Mouse (Mus musculus): ENCODE results near the gene Osgepl1. TPM values are rescaled to one million over a fixed set of nuclear protein-coding genes. Genes with fewer than 3 reads are reported as not detected.
"Not testable (repeated sequence)": the region's sequence is repeated elsewhere in the genome, so short reads cannot be mapped to it uniquely, and the experiment has no call there.

Gene Osgepl1
- polyA plus RNA-seq, 1 experiment from 2014 or later: 21.5 TPM

DNA sequence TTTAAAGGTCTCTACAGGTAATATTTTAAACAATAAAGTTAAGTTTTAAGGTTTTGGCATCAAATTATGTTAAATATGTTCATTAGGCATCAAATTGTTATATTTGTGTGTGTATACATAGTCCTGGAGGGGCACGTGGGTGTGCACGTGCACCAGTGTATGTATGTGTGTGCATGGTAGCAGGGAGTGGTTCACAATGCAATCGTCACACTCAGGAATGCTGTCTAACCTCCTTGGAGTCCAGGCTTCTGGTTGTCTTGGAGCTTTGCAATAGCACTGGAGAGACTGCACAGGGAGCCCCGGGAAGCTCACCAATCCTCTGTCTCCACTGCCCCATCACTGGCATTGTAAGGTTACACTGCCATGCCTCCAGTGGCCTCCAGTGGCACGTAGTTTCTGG is 9.8 kb downstream of the Osgepl1 start:
- H3K36me3 ChIP-seq (ENCODE audit: control insufficient read depth, insufficient read depth, low read length): peaks cover 4% of the 10 kb centered on the region; the same call in 1 of the 2 replicates
- no peak overlapping the region for H3K27ac ChIP-seq (ENCODE audit: low read length)
- no peak overlapping the region for H3K4me3 ChIP-seq (replicated peaks; ENCODE audit: low read length)
- H3K9me3 ChIP-seq (replicated peaks; ENCODE audit: control insufficient read depth, low read length): no peaks in the 10 kb centered on the region
- no peak overlapping the region for H3K4me2 ChIP-seq (ENCODE audit: low read depth, low read length)
- H3K4me1 ChIP-seq (ENCODE audit: control insufficient read depth, insufficient read depth, low read length): no peaks in the 10 kb centered on the region
- WGBS: 84% methylated on average over 5 of the region's 5 CpGs
- H3K9ac ChIP-seq (ENCODE audit: low read length): no peak overlapping the region
- H3K27me3 ChIP-seq (ENCODE audit: control insufficient read depth, insufficient read depth, low read length): no peaks in the 10 kb centered on the region
- ATAC-seq (ENCODE audit: insufficient read depth, low FRiP score): no peak

DNA sequence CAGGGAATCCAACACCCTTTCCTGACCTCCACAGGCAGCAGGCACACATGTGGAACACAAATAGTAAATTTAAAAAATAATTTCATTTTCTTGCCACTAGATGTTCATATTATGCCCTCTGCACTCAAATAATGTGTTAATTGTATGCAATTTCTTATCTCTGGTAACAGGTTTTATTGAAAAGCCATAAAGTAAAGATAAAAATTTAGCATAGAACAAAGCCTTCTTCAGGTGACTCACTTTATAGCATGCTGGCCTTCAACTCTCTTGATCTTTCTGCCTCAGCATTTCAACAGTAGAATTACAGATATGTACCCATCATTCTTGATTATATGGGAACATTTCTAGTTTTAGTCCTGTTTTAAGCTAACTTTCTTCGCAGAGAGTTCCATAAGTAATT is 10.9 kb downstream of the Osgepl1 start:
- WGBS: 93% methylated on average over 1 of the region's 1 CpGs
- H3K9me3 ChIP-seq (replicated peaks; ENCODE audit: control insufficient read depth, low read length): no peaks in the 10 kb centered on the region
- no peak overlapping the region for H3K9ac ChIP-seq (ENCODE audit: low read length)
- no peak for ATAC-seq (ENCODE audit: insufficient read depth, low FRiP score)
- H3K4me2 ChIP-seq (ENCODE audit: low read depth, low read length): no peak overlapping the region
- peaks cover 4% of the 10 kb centered on the region; the same call in 1 of the 2 replicates for H3K36me3 ChIP-seq (ENCODE audit: control insufficient read depth, insufficient read depth, low read length)
- no peak overlapping the region for H3K27ac ChIP-seq (ENCODE audit: low read length)
- no peaks in the 10 kb centered on the region for H3K4me1 ChIP-seq (ENCODE audit: control insufficient read depth, insufficient read depth, low read length)
- no peaks in the 10 kb centered on the region for H3K27me3 ChIP-seq (ENCODE audit: control insufficient read depth, insufficient read depth, low read length)
- H3K4me3 ChIP-seq (replicated peaks; ENCODE audit: low read length): no peak overlapping the region

DNA sequence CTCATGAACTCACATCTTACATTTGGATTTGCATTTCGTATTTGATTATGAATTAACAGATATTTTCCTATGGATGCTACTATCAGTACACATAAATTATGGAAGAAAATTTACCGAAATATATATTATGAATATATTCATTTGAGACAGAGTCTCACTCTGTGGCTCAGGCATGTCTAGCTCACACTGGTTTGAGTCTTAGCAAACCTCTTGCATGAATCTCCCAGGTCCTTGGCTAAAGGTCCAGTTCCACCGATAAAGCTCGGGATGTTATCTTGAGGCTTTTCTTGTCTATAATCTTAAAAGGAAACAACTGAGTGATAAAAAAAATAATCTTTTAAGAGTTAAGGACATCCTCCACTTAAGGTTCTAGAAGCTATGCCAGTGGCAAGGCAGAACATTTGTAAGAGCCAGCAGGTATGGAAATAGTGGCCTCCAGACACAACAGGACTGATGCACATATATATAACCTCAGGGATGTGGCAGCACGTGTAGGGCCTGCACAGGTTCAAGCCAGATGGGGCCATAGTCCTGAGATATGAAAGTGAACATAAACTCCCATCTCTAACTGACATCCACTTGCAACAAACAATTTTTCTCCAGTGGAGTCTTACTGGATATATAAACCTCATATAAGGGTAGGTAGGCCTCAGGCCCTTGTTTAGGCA is 11.5 kb downstream of the Osgepl1 start:
- Histone ChIP-seq H3K9me3 (replicated peaks; ENCODE audit: control insufficient read depth, low read length) (no peaks in the 10 kb centered on the region), H3K4me3 (replicated peaks; ENCODE audit: low read length) (no peak overlapping the region), H3K4me1 (ENCODE audit: control insufficient read depth, insufficient read depth, low read length) (no peaks in the 10 kb centered on the region), H3K36me3 (ENCODE audit: control insufficient read depth, insufficient read depth, low read length) (peaks cover 4% of the 10 kb centered on the region; the same call in 1 of the 2 replicates), H3K27ac (ENCODE audit: low read length) (no peak overlapping the region), H3K4me2 (ENCODE audit: low read depth, low read length) (no peak overlapping the region), H3K9ac (ENCODE audit: low read length) (no peak overlapping the region), H3K27me3 (ENCODE audit: control insufficient read depth, insufficient read depth, low read length) (no peaks in the 10 kb centered on the region)
- whole genome bisulfite sequencing: 85% methylated on average over 5 of the region's 5 CpGs
- no peak for ATAC-seq (ENCODE audit: insufficient read depth, low FRiP score)

DNA sequence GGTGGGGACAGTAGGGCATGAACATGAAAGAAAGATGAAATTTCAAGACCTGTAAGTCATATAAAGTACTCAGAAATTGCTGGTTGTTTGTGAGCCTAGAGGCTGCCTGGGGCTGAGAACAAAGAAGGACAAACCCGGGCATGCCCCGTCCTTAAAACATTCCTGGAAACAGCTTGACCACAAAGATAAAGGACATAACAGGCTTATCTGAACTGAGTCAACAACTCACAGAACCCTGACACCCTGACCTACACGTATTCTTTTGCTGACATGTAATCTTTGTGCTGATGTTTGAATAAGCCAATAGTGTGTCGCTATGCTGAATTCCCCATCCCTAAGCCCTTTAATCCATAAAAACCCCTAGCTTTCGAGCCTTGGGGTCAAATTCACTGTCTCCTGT is 20.1 kb downstream of the Osgepl1 start:
- not testable (repeated sequence) for H3K36me3 ChIP-seq (ENCODE audit: control insufficient read depth, insufficient read depth, low read length)
- WGBS: 59% methylated on average over 5 of the region's 5 CpGs

DNA sequence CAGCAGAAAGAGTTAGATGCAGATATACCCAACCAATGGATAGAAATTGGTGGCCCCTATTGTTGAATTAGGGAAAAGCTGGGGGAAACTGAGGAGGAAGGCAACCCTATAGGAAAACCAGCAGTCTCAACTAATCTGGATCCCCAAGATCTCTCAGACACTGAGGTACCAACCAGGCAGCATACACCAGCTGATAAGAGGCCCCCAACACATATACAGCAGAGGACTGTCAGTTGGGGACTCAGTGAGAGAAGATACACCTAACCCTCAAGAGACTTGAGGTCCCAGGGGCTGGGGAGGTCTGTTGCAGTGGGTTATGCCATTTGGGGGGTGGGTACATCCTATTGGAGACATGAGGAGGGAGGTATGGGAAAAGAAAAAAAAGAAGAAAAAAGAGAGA is 22.0 kb downstream of the Osgepl1 start:
- no peak for ATAC-seq (ENCODE audit: insufficient read depth, low FRiP score)
- no peaks in the 10 kb centered on the region for H3K27me3 ChIP-seq (ENCODE audit: control insufficient read depth, insufficient read depth, low read length)
- H3K9me3 ChIP-seq (replicated peaks; ENCODE audit: control insufficient read depth, low read length): no peaks in the 10 kb centered on the region; the same call in 1 of the 2 replicates
- H3K4me3 ChIP-seq (replicated peaks; ENCODE audit: low read length): no peak overlapping the region
- H3K27ac ChIP-seq (ENCODE audit: low read length): no peak overlapping the region
- no peaks in the 10 kb centered on the region for H3K4me1 ChIP-seq (ENCODE audit: control insufficient read depth, insufficient read depth, low read length)
- H3K4me2 ChIP-seq (ENCODE audit: low read depth, low read length): no peak overlapping the region
- H3K36me3 ChIP-seq (ENCODE audit: control insufficient read depth, insufficient read depth, low read length): no peaks in the 10 kb centered on the region
- no peak overlapping the region for H3K9ac ChIP-seq (ENCODE audit: low read length)

More for the DNA sequence above, 20.1 kb downstream of the Osgepl1 start:
- not testable (repeated sequence) for H3K27ac ChIP-seq (ENCODE audit: low read length); H3K27me3 ChIP-seq (ENCODE audit: control insufficient read depth, insufficient read depth, low read length); H3K9ac ChIP-seq (ENCODE audit: low read length); H3K4me1 ChIP-seq (ENCODE audit: control insufficient read depth, insufficient read depth, low read length); H3K4me3 ChIP-seq (replicated peaks; ENCODE audit: low read length); H3K4me2 ChIP-seq (ENCODE audit: low read depth, low read length); ATAC-seq (ENCODE audit: insufficient read depth, low FRiP score); H3K9me3 ChIP-seq (replicated peaks; ENCODE audit: control insufficient read depth, low read length)

DNA sequence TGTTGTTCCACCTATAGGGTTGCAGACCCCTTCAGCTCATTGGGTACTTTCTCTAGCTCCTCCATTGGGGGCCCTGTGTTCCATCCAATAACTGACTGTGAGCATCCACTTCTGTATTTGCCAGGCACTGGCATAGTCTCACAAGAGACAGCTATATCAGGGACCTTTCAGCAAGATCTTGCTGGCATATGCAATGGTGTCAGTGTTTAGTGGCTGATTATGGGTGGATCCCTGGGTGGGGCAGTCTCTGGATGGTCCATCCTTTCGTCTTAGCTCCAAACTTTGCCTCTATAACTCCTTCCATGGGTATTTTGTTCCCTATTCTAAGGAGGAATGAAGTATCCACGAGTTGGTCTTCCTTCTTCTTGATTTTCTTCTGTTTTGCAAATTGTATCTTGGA is 24.0 kb downstream of the Osgepl1 start:
- not testable (repeated sequence) for H3K27me3 ChIP-seq (ENCODE audit: control insufficient read depth, insufficient read depth, low read length)

DNA sequence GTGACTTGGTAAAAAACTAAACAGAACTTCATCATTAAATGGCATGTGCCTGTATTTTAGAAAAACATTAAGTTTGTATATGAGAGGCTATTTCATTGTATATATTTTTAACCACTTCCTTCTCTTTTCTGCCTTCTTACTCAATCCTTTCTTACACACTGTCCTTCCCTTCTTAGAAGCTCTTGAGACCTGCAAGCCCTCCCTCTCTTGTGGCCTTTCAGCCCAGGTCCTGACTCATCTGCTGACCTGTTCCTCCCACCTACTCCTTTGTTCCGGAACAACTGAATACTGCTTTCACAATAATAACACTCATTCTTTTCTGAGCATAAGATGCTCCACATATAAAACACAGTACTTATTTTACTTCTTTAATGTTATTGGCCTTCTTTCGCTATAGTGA is 27.6 kb downstream of the Osgepl1 start:
- Histone ChIP-seq H3K9me3 (replicated peaks; ENCODE audit: control insufficient read depth, low read length) (peaks cover 8% of the 10 kb centered on the region), H3K9ac (ENCODE audit: low read length) (no peak overlapping the region), H3K4me1 (ENCODE audit: control insufficient read depth, insufficient read depth, low read length) (no peaks in the 10 kb centered on the region), H3K27ac (ENCODE audit: low read length) (no peak overlapping the region), H3K36me3 (ENCODE audit: control insufficient read depth, insufficient read depth, low read length) (peaks cover 28% of the 10 kb centered on the region), H3K4me2 (ENCODE audit: low read depth, low read length) (no peak overlapping the region), H3K27me3 (ENCODE audit: control insufficient read depth, insufficient read depth, low read length) (no peaks in the 10 kb centered on the region), H3K4me3 (replicated peaks; ENCODE audit: low read length) (no peak overlapping the region)
- ATAC-seq (ENCODE audit: insufficient read depth, low FRiP score): no peak
- 96% methylated on average over 2 of the region's 2 CpGs for WGBS

More for the DNA sequence above, 24.0 kb downstream of the Osgepl1 start:
- not testable (repeated sequence) for H3K4me1 ChIP-seq (ENCODE audit: control insufficient read depth, insufficient read depth, low read length); H3K4me2 ChIP-seq (ENCODE audit: low read depth, low read length); H3K4me3 ChIP-seq (replicated peaks; ENCODE audit: low read length); H3K36me3 ChIP-seq (ENCODE audit: control insufficient read depth, insufficient read depth, low read length); ATAC-seq (ENCODE audit: insufficient read depth, low FRiP score); H3K9ac ChIP-seq (ENCODE audit: low read length); H3K27ac ChIP-seq (ENCODE audit: low read length); H3K9me3 ChIP-seq (replicated peaks; ENCODE audit: control insufficient read depth, low read length)
- 65% methylated on average over 2 of the region's 2 CpGs for WGBS

DNA sequence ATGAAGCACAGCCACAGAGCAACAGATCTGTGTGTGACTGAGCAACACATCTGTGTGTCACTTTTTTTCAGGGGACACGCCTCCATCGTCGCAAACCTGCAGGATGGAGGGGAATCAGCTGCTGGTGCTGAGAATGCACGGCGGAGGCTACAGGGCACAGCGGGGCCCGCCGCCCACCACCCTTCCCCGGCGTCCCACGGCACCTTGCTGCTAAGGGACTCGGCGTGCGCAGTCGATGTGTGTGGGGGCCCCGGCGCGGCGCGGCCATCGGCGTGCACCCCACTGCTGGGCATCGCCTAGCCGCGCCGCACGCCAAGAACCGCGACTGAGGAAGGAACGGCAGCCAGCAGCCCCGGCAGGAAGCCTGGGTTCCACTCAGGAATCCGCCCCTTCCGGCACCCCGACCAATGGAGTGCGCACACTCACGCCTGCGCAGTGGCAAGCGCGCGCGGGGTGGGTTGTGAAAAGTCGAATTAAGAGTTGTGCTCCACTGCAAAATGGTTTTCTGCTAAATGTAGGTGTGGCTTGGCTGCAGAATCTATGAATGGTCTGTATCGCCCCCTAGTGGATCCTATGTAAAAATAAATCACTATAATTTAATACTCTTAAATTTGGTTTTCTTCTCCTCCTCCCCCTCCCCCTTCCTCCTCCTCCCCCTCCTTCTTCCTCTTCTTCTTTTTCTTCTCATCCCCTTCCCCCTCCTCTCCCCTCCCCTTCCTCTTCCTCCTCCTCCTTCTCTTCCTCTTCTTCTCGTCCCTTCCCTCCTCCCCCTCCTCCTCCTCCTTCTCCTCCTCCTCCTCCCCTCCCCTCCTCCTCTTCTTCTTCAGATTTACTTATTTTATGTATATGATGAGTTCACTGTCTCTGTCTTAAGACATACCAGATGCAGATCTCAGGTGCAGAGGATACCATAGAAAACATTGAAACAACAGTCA is 39.2 kb downstream of the Osgepl1 start, which contains the start of the genes Asdurf, Gm28551 and Asnsd1:
Asdurf (minus strand) TSS at position 293 of the 935 bp plus-strand sequence.
Gm28551 (minus strand) TSS at position 341 of the 935 bp plus-strand sequence.
Asnsd1 (minus strand) TSS at position 426 of the 935 bp plus-strand sequence.
- 0% methylated on average over 42 of the region's 44 CpGs for WGBS
- H3K9ac ChIP-seq (ENCODE audit: low read length): peak within 1 kb of the TSS; percentile 97
- H3K4me3 ChIP-seq (replicated peaks; ENCODE audit: low read length): peak within 1 kb of the TSS; percentile 92
- H3K4me2 ChIP-seq (ENCODE audit: low read depth, low read length): peak within 1 kb of the TSS; percentile 58
- ATAC-seq (ENCODE audit: insufficient read depth, low FRiP score): peak; percentile 100
- H3K27me3 ChIP-seq (ENCODE audit: control insufficient read depth, insufficient read depth, low read length): no peaks in the 10 kb centered on the region
- H3K36me3 ChIP-seq (ENCODE audit: control insufficient read depth, insufficient read depth, low read length): peaks cover 14% of the 10 kb centered on the region
- no peaks in the 10 kb centered on the region for H3K9me3 ChIP-seq (replicated peaks; ENCODE audit: control insufficient read depth, low read length)
- peaks cover 5% of the 10 kb centered on the region; the same call in 1 of the 2 replicates for H3K4me1 ChIP-seq (ENCODE audit: control insufficient read depth, insufficient read depth, low read length)
- peak within 1 kb of the TSS; percentile 86 for H3K27ac ChIP-seq (ENCODE audit: low read length)

DNA sequence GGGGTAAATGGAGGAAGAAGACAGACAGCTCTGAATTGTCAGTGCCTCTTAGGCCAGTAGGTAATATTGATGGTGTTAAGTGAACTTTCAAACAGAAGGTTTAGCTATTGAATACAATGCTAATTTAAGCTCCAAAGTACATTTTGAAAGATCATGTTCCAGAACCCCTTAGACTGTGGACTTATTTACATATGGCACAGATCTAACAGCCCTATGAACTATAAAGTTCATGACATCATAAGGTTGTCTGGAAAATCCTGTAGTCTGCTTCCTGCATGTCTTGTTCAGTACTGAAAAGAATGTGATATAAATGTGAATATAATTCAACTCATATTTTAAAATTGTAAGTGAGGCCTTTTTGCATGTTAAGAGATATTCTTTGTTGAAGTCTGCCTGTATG is 45.6 kb downstream of the Osgepl1 start:
- no peak for ATAC-seq (ENCODE audit: insufficient read depth, low FRiP score)
- Histone ChIP-seq H3K9me3 (replicated peaks; ENCODE audit: control insufficient read depth, low read length) (no peaks in the 10 kb centered on the region), H3K27ac (ENCODE audit: low read length) (no peak overlapping the region), H3K9ac (ENCODE audit: low read length) (no peak overlapping the region), H3K4me1 (ENCODE audit: control insufficient read depth, insufficient read depth, low read length) (no peaks in the 10 kb centered on the region), H3K36me3 (ENCODE audit: control insufficient read depth, insufficient read depth, low read length) (no peaks in the 10 kb centered on the region), H3K4me2 (ENCODE audit: low read depth, low read length) (no peak overlapping the region), H3K4me3 (replicated peaks; ENCODE audit: low read length) (no peak overlapping the region), H3K27me3 (ENCODE audit: control insufficient read depth, insufficient read depth, low read length) (no peaks in the 10 kb centered on the region)

All from stomach, embryonic 16.5 days (tissue).